Mouse (Mus musculus) heart, postnatal 10 days (tissue): Measurements from ENCODE around the gene Stx16. TPM values are rescaled to one million over a fixed set of nuclear protein-coding genes. Genes with fewer than 3 reads are reported as not detected.

Source experiments
- DNase-seq, 2 experiments: peaks; one replicate each; pipeline ENCODE4 v3.0.0; 2021
- intact Hi-C: fragments of 180-260 bp; cut with DNase I; formaldehyde crosslinking; loops from one replicate; pipeline ENCODE4 v1.15.1; 2025
- total RNA-seq, 2 experiments: library from RNA; stranded (reverse); gene quantifications; 2 replicates each; pipeline ENCODE4 v1.2.3; 2021

Gene Stx16
- 10 to 100 TPM; 35.3 to 38.7 TPM for total RNA-seq

GRCm38 (mm10) chr2:174075673-174076432, at the start of gene Stx16:
Gene Stx16 (plus strand): TSS chr2:174076308.
- intact Hi-C loops, result loop anchor here (2.0 to 10.0 kb wide), 5 partner anchors 35 to 489 kb away; partner anchors contain the start of genes Atp5e and Npepl1
- peak; percentile 97 for DNase-seq

GRCm38 (mm10) chr2:174026406-174026805, 49.7 kb upstream of the Stx16 start:
- no peak for DNase-seq
- intact Hi-C loops, result no loop called here

GRCm38 (mm10) chr2:174033257-174033800, 42.8 kb upstream of the Stx16 start:
- DNase-seq, result no peak
- intact Hi-C loops, result no loop called here

- DNase-seq, result no peak
These were observed 28.5 kb upstream of the Stx16 start for GRCm38 (mm10) chr2:174047656-174048055.

GRCm38 (mm10) chr2:174049481-174050338, 26.4 kb upstream of the Stx16 start:
- no peak for DNase-seq
- intact Hi-C loops, result no loop called here

More at GRCm38 (mm10) chr2:174047656-174048055, 28.5 kb upstream of the Stx16 start:
- intact Hi-C loops, result no loop called here

- DNase-seq, result no peak
- intact Hi-C loops, result no loop called here
These were observed 25.8 kb upstream of the Stx16 start for GRCm38 (mm10) chr2:174050339-174050685.

GRCm38 (mm10) chr2:174051081-174051481, 25.0 kb upstream of the Stx16 start:
- intact Hi-C loops, result no loop called here
- DNase-seq, result no peak

- intact Hi-C loops, result no loop called here
- no peak for DNase-seq
These were observed 21.6 kb upstream of the Stx16 start for GRCm38 (mm10) chr2:174054496-174054895.

- intact Hi-C loops, result no loop called here
- DNase-seq, result no peak
These were observed 18.4 kb upstream of the Stx16 start for GRCm38 (mm10) chr2:174057730-174058129.

GRCm38 (mm10) chr2:174058316-174058939, 17.7 kb upstream of the Stx16 start:
- peak; percentile 44 to 56 for DNase-seq
- intact Hi-C loops, result no loop called here

GRCm38 (mm10) chr2:174059591-174060385, 16.3 kb upstream of the Stx16 start:
- intact Hi-C loops, result no loop called here
- DNase-seq, result no peak

GRCm38 (mm10) chr2:174061219-174061618, 14.9 kb upstream of the Stx16 start:
- no peak for DNase-seq
- intact Hi-C loops, result no loop called here

GRCm38 (mm10) chr2:174063074-174063473, 13.0 kb upstream of the Stx16 start:
- intact Hi-C loops, result no loop called here
- DNase-seq, result peak; percentile 45 to 54

- peak; percentile 39 to 40 for DNase-seq
- intact Hi-C loops, result no loop called here
These were observed 12.4 kb upstream of the Stx16 start for GRCm38 (mm10) chr2:174063527-174064211.

- no peak for DNase-seq
- intact Hi-C loops, result no loop called here
These were observed 8.2 kb upstream of the Stx16 start for GRCm38 (mm10) chr2:174067793-174068419.

- intact Hi-C loops, result loop anchor here (10.0 kb wide), 1 partner anchor 395 kb away; the partner anchor contains the start of gene Atp5e
- peak in 1 of 2 experiments; percentile 18 for DNase-seq
These were observed 6.5 kb upstream of the Stx16 start for GRCm38 (mm10) chr2:174069532-174070049.

GRCm38 (mm10) chr2:174071406-174071805, 4.7 kb upstream of the Stx16 start:
- intact Hi-C loops, result loop anchor here (10.0 kb wide), 1 partner anchor 393 kb away; the partner anchor contains the start of gene Atp5e
- peak; percentile 11 to 12 for DNase-seq

GRCm38 (mm10) chr2:174073156-174073790, 2.8 kb upstream of the Stx16 start:
- intact Hi-C loops, result loop anchor here (10.0 kb wide), 1 partner anchor 392 kb away; the partner anchor contains the start of gene Atp5e
- DNase-seq, result peak in 1 of 2 experiments; percentile 11
